Mouse (Mus musculus) cortical plate, adult 2 months (tissue): ENCODE results near the gene Igsf9.

Experiments
- CTCF ChIP-seq: fragments of 200-500 bp; IDR thresholded peaks from 2 replicates; pipeline ENCODE4 v1.5.1; 2011; ENCODE audit warnings: mild to moderate bottlenecking, control low read depth, low read length; ENCODE audit not compliant: insufficient read depth; ENCODE audit errors: extremely low read depth
- POLR2A ChIP-seq: fragments of 200-500 bp; IDR thresholded peaks from 2 replicates; pipeline ENCODE4 v1.6.1; 2011; ENCODE audit warnings: mild to moderate bottlenecking, low read length, control low read depth; ENCODE audit not compliant: insufficient read depth; ENCODE audit errors: extremely low read depth

- TF ChIP-seq CTCF (no peak), POLR2A (no peak)
Observed at GRCm38 (mm10) chr1:172458041-172458440, 23.5 kb upstream of the Igsf9 start.
